Mouse (Mus musculus) liver, embryonic 16.5 days (tissue): ENCODE data around the gene Anxa8. TPM values are rescaled to one million over a fixed set of nuclear protein-coding genes. Genes with fewer than 3 reads are reported as not detected.

Source experiments
- ATAC-seq: fragments of 200-750 bp; cut with Nextera tagmentation; 2 replicates; pipeline ENCODE4 v1.8.0; 2017; ENCODE audit warnings: low read depth, mild to moderate bottlenecking, moderate number of reproducible peaks, moderate library complexity
- H3K27ac ChIP-seq: fragments of 300-500 bp; sonication (generic); 2 replicates; pipeline ENCODE4 v1.5.1; 2014; ENCODE audit warnings: mild to moderate bottlenecking, low read length
- H3K27me3 ChIP-seq: fragments of 300-500 bp; sonication (generic); 2 replicates; pipeline ENCODE4 v1.6.1; 2014; ENCODE audit warnings: low read depth, low read length, mixed read lengths; ENCODE audit not compliant: control insufficient read depth, insufficient read depth
- H3K36me3 ChIP-seq: fragments of 300-500 bp; sonication (generic); 2 replicates; pipeline ENCODE4 v1.6.1; 2014; ENCODE audit warnings: mild to moderate bottlenecking; ENCODE audit not compliant: control insufficient read depth, insufficient read depth
- H3K4me1 ChIP-seq: fragments of 300-500 bp; sonication (generic); 2 replicates; pipeline ENCODE4 v1.6.1; 2014; ENCODE audit warnings: low read depth, low read length, mixed read lengths; ENCODE audit not compliant: control insufficient read depth
- H3K4me2 ChIP-seq: fragments of 300-500 bp; sonication (generic); 2 replicates; pipeline ENCODE4 v1.6.1; 2014; ENCODE audit warnings: low read depth, low read length, mixed read lengths
- H3K4me3 ChIP-seq: fragments of 300-500 bp; sonication (generic); 2 replicates; pipeline ENCODE4 v1.5.1; 2014; ENCODE audit warnings: low read depth, mild to moderate bottlenecking, low read length
- H3K9ac ChIP-seq: fragments of 300-500 bp; sonication (generic); 2 replicates; pipeline ENCODE4 v1.6.1; 2014; ENCODE audit warnings: low read depth, low read length
- H3K9me3 ChIP-seq: fragments of 300-500 bp; sonication (generic); replicated peaks from 2 replicates; pipeline ENCODE4 v1.6.1; 2016; ENCODE audit warnings: low read length; ENCODE audit not compliant: control insufficient read depth
- WGBS: fragments of 180-500 bp; shearing (Covaris S2); extraction: QIAGEN DNeasy Blood & Tissue Kit; methylation state at CpG from one replicate; pipeline ENCODE4 v1.1.7; 2014; ENCODE audit not compliant: insufficient replicate concordance; 5-methylcytosine and 5-hydroxymethylcytosine counted together
- polyA plus RNA-seq: library from polyadenylated mRNA; unstranded; fragments of >200 nt; fragmentation: Nextera tagmentation; extraction: Ambion mirVana; gene quantifications from 2 replicates; pipeline ENCODE4 v1.2.1, GENCODE M21; 2015

Anxa8 gene
- 0.07 and 0.08 TPM in 2 replicates for polyA plus RNA-seq

- Histone ChIP-seq H3K4me1 (no peaks in the 10 kb centered on the region), H3K9ac (no peak within 1 kb of the TSS), H3K4me3 (no peak within 1 kb of the TSS), H3K4me2 (no peak within 1 kb of the TSS), H3K27me3 (no peaks in the 10 kb centered on the region), H3K9me3 (no peaks in the 10 kb centered on the region), H3K36me3 (no peaks in the 10 kb centered on the region), H3K27ac (no peak within 1 kb of the TSS)
- no peak for ATAC-seq
- 46% methylated on average over 4 of the region's 4 CpGs for WGBS
Observed at GRCm38 (mm10) chr14:34085731-34086130, at the start of gene Anxa8. TSS of gene Anxa8 (plus strand) at chr14:34085981.

- 42% methylated on average over 4 of the region's 4 CpGs for WGBS
- no peaks in the 10 kb centered on the region for H3K4me1 ChIP-seq
- H3K27me3 ChIP-seq = no peaks in the 10 kb centered on the region
- no peak overlapping the region for H3K4me2 ChIP-seq
- no peak for ATAC-seq
- H3K4me3 ChIP-seq = no peak overlapping the region
- H3K9ac ChIP-seq = no peak overlapping the region
- no peaks in the 10 kb centered on the region for H3K36me3 ChIP-seq
- no peaks in the 10 kb centered on the region for H3K9me3 ChIP-seq
- no peak overlapping the region for H3K27ac ChIP-seq
Observed at GRCm38 (mm10) chr14:34041241-34041640, 44.5 kb upstream of the Anxa8 start.

GRCm38 (mm10) chr14:34043341-34043740 is 42.4 kb upstream of the Anxa8 start:
- H3K36me3 ChIP-seq = no peaks in the 10 kb centered on the region
- WGBS = 44% methylated on average over 3 of the region's 3 CpGs
- no peak for ATAC-seq
- H3K4me3 ChIP-seq = no peak overlapping the region
- H3K4me1 ChIP-seq = no peaks in the 10 kb centered on the region
- H3K4me2 ChIP-seq = no peak overlapping the region
- no peaks in the 10 kb centered on the region for H3K27me3 ChIP-seq
- H3K9me3 ChIP-seq = no peaks in the 10 kb centered on the region
- H3K27ac ChIP-seq = no peak overlapping the region
- H3K9ac ChIP-seq = no peak overlapping the region

GRCm38 (mm10) chr14:34050101-34050779 is 35.5 kb upstream of the Anxa8 start:
- no peak overlapping the region for H3K27ac ChIP-seq
- H3K27me3 ChIP-seq = no peaks in the 10 kb centered on the region
- H3K4me1 ChIP-seq = no peaks in the 10 kb centered on the region
- 49% methylated on average over 5 of the region's 5 CpGs for WGBS
- no peak overlapping the region for H3K4me2 ChIP-seq
- ATAC-seq = no peak
- H3K4me3 ChIP-seq = no peak overlapping the region
- no peaks in the 10 kb centered on the region for H3K9me3 ChIP-seq
- H3K9ac ChIP-seq = no peak overlapping the region
- H3K36me3 ChIP-seq = no peaks in the 10 kb centered on the region

GRCm38 (mm10) chr14:34052516-34052915 is 33.3 kb upstream of the Anxa8 start, which contains the start of gene Antxrl:
TSS of gene Antxrl (plus strand) at chr14:34052707.
- no peaks in the 10 kb centered on the region for H3K4me1 ChIP-seq
- no peak within 1 kb of the TSS for H3K4me2 ChIP-seq
- WGBS = 71% methylated on average over 6 of the region's 6 CpGs
- H3K9ac ChIP-seq = no peak within 1 kb of the TSS
- H3K27me3 ChIP-seq = no peaks in the 10 kb centered on the region
- no peaks in the 10 kb centered on the region for H3K36me3 ChIP-seq
- no peak within 1 kb of the TSS for H3K27ac ChIP-seq
- H3K4me3 ChIP-seq = no peak within 1 kb of the TSS
- no peaks in the 10 kb centered on the region for H3K9me3 ChIP-seq
- ATAC-seq = no peak

- Histone ChIP-seq H3K4me1 (no peaks in the 10 kb centered on the region), H3K36me3 (no peaks in the 10 kb centered on the region), H3K27ac (no peak overlapping the region), H3K27me3 (no peaks in the 10 kb centered on the region), H3K9me3 (no peaks in the 10 kb centered on the region), H3K4me2 (no peak overlapping the region), H3K9ac (no peak overlapping the region), H3K4me3 (no peak overlapping the region)
- WGBS = 49% methylated on average over 6 of the region's 6 CpGs
- ATAC-seq = no peak
Observed at GRCm38 (mm10) chr14:34071665-34072064, 14.1 kb upstream of the Anxa8 start.

GRCm38 (mm10) chr14:34075346-34075745 is 10.4 kb upstream of the Anxa8 start:
- Histone ChIP-seq H3K4me2 (no peak overlapping the region), H3K4me1 (no peaks in the 10 kb centered on the region), H3K9ac (no peak overlapping the region), H3K9me3 (no peaks in the 10 kb centered on the region), H3K27me3 (no peaks in the 10 kb centered on the region), H3K4me3 (no peak overlapping the region), H3K27ac (no peak overlapping the region), H3K36me3 (no peaks in the 10 kb centered on the region)
- no peak for ATAC-seq
- WGBS = 46% methylated on average over 4 of the region's 4 CpGs

- ATAC-seq = no peak
- no peak overlapping the region for H3K4me3 ChIP-seq
- no peak overlapping the region for H3K9ac ChIP-seq
- H3K27ac ChIP-seq = no peak overlapping the region
- no peak overlapping the region for H3K4me2 ChIP-seq
- no peaks in the 10 kb centered on the region for H3K4me1 ChIP-seq
- H3K36me3 ChIP-seq = no peaks in the 10 kb centered on the region
- H3K9me3 ChIP-seq = no peaks in the 10 kb centered on the region
- 53% methylated on average over 5 of the region's 5 CpGs for WGBS
- no peaks in the 10 kb centered on the region for H3K27me3 ChIP-seq
Observed at GRCm38 (mm10) chr14:34077222-34077621, 8.6 kb upstream of the Anxa8 start.

GRCm38 (mm10) chr14:34078293-34078692 is 7.5 kb upstream of the Anxa8 start:
- Histone ChIP-seq H3K27ac (no peak overlapping the region), H3K4me2 (no peak overlapping the region), H3K9me3 (no peaks in the 10 kb centered on the region), H3K36me3 (no peaks in the 10 kb centered on the region), H3K27me3 (no peaks in the 10 kb centered on the region), H3K9ac (no peak overlapping the region), H3K4me3 (no peak overlapping the region), H3K4me1 (no peaks in the 10 kb centered on the region)
- ATAC-seq = no peak
- WGBS = 37% methylated on average over 4 of the region's 4 CpGs
